Mouse (Mus musculus) layer of hippocampus, postnatal 25 days (tissue): ENCODE measurements at regions not wholly inside any gene's neighbourhood (a gene's known extent, or its start where the extent isn't known, plus 50 kb on each side); places are given as distances from the start of the nearest gene placed in this dataset.

ENCODE experiments used
- DNase-seq, 2 experiments: peaks; one replicate each; pipeline ENCODE4 v3.0.0; 2022; ENCODE audit warnings: mixed read lengths in 2 of 2, low spot score in 1 of 2; ENCODE audit errors: extremely low spot score in 1 of 2

DNA sequence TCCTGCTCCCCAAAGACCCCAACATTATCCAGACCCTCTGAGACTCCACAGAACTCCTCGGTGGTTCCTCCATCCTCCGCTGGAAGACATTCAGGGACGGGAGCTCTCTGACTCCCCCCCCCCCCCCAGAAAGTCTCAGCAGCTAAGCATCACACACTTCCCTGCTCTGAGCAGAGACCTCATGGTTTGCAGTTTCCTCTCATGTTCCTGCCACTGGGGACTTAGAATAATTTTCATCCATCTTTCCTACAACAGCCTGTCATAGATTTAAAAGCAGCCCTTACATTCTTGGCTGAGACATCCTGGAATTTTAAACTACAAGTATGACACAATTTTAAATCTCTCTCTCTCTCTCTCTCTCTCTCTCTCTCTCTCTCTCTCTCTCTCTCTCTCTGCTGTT lies 69.2 kb downstream of the Gpr65 start:
- DNase-seq = no peak

DNA sequence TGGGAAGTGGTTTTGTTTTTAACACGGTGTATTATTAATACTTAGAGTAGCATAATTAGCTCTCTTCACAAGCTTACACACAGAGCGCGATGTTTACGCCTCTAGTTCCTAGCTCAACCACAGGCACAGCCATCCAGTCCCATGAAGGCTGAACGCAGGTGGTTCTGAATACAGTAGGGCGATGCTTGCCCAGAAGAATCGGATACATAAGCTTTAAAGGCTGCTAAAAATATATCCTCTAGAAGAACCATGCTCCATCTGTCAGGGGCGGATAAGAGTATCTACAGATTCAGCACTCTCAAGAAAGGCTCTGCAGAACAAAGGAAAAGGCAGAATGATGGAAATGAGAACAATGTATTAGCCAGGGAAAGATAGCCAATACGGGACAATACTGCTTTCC lies 71.1 kb downstream of the Gpr65 start:
- DNase-seq = no peak

DNA sequence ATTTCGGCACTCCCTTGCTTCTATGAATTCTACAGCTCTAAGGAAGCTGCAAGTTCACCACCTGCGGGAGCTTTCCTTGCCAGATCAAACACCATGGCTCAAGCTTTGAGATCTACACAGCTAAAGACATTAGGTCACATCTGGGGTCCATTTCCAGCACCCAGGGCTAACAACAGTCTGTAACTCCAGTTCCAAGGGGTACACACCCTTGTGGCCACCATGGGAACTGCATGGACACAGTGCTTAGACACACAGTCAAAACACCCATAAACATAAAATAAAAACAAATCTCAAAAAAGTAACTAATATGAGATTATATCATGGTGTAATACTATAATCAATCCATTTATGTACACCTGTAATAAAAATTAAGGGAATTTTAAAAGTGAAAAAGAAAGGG lies 73.7 kb downstream of the Gpr65 start:
- no peak for DNase-seq

- DNase-seq = no peak
Measured at GRCm38 (mm10) chr12:98343653-98344052, 75.2 kb downstream of the Gpr65 start.

DNA sequence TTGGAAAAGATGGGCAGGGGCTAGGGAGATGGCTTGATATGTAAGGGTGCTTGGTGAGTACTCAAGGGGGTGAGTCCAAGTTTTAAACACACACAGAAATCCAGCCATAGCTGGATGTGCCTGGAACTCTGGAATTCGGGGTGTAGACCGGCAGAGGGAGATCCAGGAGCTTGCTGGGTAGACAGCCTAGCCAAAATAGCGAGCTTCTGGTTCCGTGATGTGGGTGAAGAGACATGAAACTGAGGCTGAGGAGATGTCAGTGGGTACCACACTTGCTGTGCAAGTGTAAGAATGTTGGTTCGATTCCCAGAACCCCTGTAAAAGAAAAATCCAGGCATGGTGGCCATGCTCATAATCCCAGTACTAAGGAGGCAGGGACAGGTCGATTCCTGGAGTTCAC lies 78.6 kb downstream of the Gpr65 start:
- DNase-seq = no peak

- DNase-seq = peak; percentile 25 to 63
Measured at GRCm38 (mm10) chr12:98347550-98348318, 79.3 kb downstream of the Gpr65 start.

GRCm38 (mm10) chr12:98349864-98350643 lies 81.6 kb downstream of the Gpr65 start:
- no peak for DNase-seq

DNA sequence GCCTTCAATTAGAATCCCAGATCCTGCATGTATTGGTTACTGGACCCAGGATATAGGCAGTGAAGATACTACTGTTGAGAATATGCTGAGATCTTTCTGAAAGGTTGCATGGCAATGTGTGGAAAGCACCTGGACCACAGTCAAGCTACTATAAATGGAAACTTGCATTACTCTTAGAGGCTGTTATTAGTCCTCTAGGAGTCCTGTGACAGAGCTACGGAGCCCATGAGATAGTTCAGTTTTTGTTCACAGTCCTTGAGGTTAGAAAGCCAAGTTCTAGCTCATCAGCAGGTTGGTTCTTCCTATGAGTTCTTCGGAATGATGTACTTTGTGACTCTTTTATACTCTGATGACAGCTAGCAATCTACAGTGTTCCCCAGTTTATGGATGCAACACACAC lies 84.0 kb downstream of the Gpr65 start:
- no peak for DNase-seq

DNA sequence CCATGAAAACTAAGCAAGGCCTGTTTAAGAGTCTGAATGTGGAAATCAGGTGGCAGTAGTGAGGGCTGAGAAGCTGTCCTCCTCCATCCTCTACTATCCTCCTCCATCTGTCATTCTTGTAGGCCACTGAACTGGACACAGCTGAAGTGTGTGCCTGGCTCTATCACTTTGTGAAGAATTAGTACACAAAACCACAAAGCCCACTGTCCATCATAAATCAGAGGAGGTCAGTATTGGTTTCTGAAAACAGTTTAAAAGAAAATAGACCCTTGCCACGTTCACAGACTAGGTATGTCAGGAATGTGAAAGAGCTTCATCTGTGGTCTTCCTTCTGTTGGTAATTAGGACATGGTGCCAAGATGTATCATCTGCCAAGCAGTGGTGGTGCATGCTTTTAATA lies 86.1 kb downstream of the Gpr65 start:
- DNase-seq = no peak

DNA sequence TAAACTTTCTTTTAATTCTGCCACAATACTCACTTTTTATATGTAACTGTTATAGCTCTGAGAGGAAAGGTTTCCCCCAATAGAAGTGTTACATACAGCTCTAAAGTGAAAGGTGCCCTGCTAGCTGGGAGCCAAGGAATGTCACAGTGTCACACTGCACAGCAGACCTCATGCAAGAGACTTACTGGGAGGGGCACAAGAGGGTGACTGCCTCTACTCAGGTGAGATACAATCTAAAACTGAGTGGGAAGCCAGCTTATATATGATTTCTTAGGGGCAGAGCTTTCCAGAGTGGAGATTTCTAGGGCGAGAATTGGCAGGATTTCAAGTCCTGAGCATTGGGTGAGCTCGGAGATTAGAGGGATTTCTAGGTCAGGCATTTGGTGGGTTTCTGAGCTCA lies 99.1 kb downstream of the Gpr65 start:
- no peak for DNase-seq

- DNase-seq = no peak
Measured at GRCm38 (mm10) chr12:98370771-98371170, 102.3 kb downstream of the Gpr65 start.

DNA sequence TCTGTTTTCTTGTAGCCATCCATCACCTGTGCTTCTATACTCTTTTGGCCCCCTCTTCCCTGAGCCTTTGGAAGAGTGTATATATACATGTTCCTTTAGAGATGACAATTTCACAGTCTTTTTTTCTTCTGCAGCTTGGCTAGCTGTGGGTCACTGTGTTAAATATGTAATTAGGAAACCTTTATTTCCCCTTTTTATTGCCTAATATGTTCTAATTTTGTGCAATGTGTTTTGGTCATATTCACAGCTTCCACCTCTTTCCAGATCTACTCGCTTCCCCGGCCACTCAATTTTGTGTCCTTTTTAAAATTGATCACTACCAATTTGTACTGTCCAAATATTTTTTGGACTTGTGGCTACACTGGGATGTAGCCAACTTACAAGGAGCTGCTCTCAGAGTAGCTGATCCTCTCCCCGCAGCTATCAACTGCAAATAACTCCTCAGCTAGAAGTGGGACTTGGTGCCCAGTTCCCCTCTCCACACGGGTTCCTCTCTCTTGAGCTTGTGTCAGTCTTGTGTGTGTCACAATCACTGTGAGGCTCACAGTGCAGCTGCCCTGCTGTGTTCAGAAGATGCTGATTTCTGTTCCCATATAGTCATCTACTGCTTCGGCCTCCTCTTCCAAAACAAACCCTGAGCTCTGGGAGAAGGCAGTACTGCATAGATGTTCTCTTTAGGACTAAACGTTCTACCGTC lies 106.9 kb downstream of the Gpr65 start:
- DNase-seq = no peak
